Mouse (Mus musculus): ENCODE measurements around the gene Chmp5.

- no peak for TF ChIP-seq CTCF (IDR thresholded peaks at IDR 0.05; ENCODE audit: insufficient read depth, low read length)
- no peak for TF ChIP-seq POLR2A (IDR thresholded peaks at IDR 0.05; ENCODE audit: borderline replicate concordance, extremely low read depth, low read depth, low read length)
Observed at GRCm38 (mm10) chr4:40899264-40899663, 48.9 kb upstream of the Chmp5 start.
